Mouse (Mus musculus) intestine, embryonic 15.5 days (tissue): ENCODE data around the gene Dynll2. TPM values are rescaled to one million over a fixed set of nuclear protein-coding genes. Genes with fewer than 3 reads are reported as not detected.
A peak's percentile ranks its signal among the peaks of the same experiment; 100 is the strongest.

Experiments
- ATAC-seq: fragments of 200-750 bp; cut with Nextera tagmentation; 2 replicates; pipeline ENCODE4 v1.8.0; 2017; ENCODE audit warnings: moderate TSS enrichment, moderate library complexity
- H3K27ac ChIP-seq: fragments of 300-500 bp; sonication (generic); 2 replicates; pipeline ENCODE4 v1.5.1; 2015; ENCODE audit warnings: mild to moderate bottlenecking, inconsistent platforms
- H3K27me3 ChIP-seq: fragments of 300-500 bp; sonication (generic); replicated peaks from 2 replicates; pipeline ENCODE4 v1.6.1; 2015; ENCODE audit warnings: inconsistent platforms
- H3K36me3 ChIP-seq: fragments of 300-500 bp; sonication (generic); 2 replicates; pipeline ENCODE4 v1.6.1; 2015; ENCODE audit warnings: inconsistent platforms
- H3K4me1 ChIP-seq: fragments of 300-500 bp; sonication (generic); replicated peaks from 2 replicates; pipeline ENCODE4 v1.6.1; 2015; ENCODE audit warnings: inconsistent platforms
- H3K4me2 ChIP-seq: fragments of 300-500 bp; sonication (generic); replicated peaks from 2 replicates; pipeline ENCODE4 v1.6.1; 2015; ENCODE audit warnings: mild to moderate bottlenecking, inconsistent platforms
- H3K4me3 ChIP-seq: fragments of 300-500 bp; sonication (generic); replicated peaks from 2 replicates; pipeline ENCODE4 v1.5.1; 2015; ENCODE audit warnings: inconsistent platforms
- H3K9ac ChIP-seq: fragments of 300-500 bp; sonication (generic); 2 replicates; pipeline ENCODE4 v1.6.1; 2015; ENCODE audit warnings: inconsistent platforms
- H3K9me3 ChIP-seq: fragments of 300-500 bp; sonication (generic); 2 replicates; pipeline ENCODE4 v1.6.1; 2016; ENCODE audit warnings: inconsistent platforms
- WGBS: fragments of 180-500 bp; shearing (Covaris S2); methylation state at CpG from one replicate; pipeline ENCODE4 v1.1.7; 2015; 5-methylcytosine and 5-hydroxymethylcytosine counted together
- polyA plus RNA-seq: library from polyadenylated mRNA; unstranded; fragments of >200 nt; fragmentation: Nextera tagmentation; extraction: Ambion mirVana; gene quantifications from 2 replicates; pipeline ENCODE4 v1.2.1, GENCODE M21; 2015

Gene Dynll2
- polyA plus RNA-seq, 1 experiment from 2014 or later, result 27.7 TPM

DNA sequence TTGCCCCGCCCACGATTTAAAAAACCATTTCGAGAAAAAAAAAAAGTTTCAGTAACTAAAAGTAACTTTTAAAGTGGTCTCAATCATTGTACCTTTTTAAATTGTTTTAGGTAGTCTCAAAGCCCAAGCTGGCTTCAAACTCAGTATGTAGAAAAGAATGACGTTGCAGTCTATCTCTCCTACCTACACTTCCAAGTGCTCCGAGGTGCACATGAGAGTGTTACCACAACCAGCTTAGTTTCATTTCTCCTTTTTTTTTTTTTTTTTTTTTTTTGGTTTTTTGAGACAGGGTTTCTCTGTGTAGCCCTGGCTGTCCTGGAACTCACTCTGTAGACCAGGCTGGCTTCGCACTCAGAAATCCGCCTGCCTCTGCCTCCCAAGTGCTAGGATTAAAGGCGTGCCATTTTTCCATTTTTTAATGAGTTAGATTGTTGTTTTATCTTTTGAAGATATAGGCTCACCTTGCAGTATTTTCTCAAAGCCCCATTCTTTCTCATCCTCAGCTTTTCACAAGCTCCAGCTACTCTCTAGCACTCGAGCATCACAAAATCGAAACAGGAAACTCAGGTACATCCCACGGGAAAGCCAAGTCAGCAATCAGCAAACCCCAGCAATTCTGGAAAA is 25.4 kb upstream of the Dynll2 start:
- Histone ChIP-seq H3K4me2 (no peak overlapping the region), H3K36me3 (no peaks in the 10 kb centered on the region), H3K9me3 (no peaks in the 10 kb centered on the region), H3K4me3 (no peak overlapping the region), H3K27me3 (no peaks in the 10 kb centered on the region), H3K27ac (no peak overlapping the region), H3K4me1 (peaks cover 9% of the 10 kb centered on the region), H3K9ac (no peak overlapping the region)
- 89% methylated on average over 11 of the region's 11 CpGs for WGBS
- ATAC-seq, result no peak

DNA sequence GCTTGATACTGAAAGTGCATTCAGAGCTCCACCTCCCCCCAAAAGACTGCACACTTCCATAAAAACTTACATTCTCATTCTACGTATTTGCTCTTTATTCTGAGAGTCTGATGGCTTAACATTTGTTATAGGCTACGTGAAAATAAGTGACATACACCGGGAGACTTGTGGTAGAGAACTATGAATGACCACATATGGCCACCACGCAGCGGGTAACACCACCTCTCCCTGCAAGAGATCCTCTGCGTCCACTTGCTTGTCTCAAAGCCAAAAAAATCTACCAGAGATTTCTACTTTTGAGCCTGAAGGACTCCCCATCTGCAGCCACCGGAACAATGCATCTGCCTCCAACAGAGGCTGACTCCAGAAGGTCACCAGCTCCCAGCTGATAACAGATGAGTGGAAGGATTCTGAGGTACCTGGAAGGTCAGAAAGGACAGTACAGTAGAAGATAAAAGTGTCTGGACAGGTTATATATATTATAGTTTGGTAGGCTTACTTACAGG is 24.6 kb upstream of the Dynll2 start:
- no peak for ATAC-seq
- peaks cover 9% of the 10 kb centered on the region for H3K4me1 ChIP-seq
- no peak overlapping the region for H3K4me3 ChIP-seq
- 82% methylated on average over 7 of the region's 7 CpGs for WGBS
- no peak overlapping the region for H3K4me2 ChIP-seq
- H3K9ac ChIP-seq, result no peak overlapping the region
- no peak overlapping the region for H3K27ac ChIP-seq
- no peaks in the 10 kb centered on the region for H3K27me3 ChIP-seq
- no peaks in the 10 kb centered on the region for H3K9me3 ChIP-seq
- no peaks in the 10 kb centered on the region for H3K36me3 ChIP-seq

DNA sequence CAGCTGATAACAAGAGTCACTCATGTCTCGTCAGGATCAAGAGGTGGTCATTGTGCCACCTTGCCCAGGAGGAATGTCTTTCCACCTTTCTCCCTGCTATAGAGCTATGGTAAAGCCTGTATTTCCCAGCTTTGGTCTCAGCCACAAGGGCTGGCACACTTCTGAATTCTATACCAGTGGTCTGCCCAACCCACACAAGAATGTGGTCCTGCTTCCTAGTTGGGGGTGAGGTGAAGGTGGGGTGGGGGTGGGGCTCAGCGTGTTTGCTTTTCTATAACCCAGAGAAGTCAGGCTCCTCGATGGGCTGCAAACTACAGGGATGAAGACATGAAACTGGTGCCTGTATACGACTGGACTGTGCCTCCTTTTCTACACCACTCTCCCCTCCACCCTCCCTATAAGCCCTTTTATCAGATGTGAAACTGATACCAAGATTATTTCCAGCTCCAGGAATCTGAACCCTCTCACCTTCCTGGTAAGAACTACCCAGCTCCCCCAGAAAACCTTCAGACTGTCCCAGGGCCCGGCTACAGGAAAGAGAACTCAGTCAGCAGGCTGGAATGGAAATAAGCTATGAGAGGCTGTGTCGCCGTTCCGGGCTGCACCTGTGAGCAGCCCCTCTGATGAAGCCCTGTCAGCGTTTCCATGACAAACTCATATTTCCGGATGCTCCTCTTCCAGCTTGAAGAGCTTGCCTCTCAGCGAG is 24.0 kb upstream of the Dynll2 start:
- Histone ChIP-seq H3K4me3 (no peak overlapping the region), H3K9ac (no peak overlapping the region), H3K4me1 (peaks cover 9% of the 10 kb centered on the region), H3K36me3 (no peaks in the 10 kb centered on the region), H3K27me3 (no peaks in the 10 kb centered on the region), H3K4me2 (no peak overlapping the region), H3K9me3 (no peaks in the 10 kb centered on the region), H3K27ac (no peak overlapping the region)
- peak; percentile 39; the same call in 1 of the 2 replicates for ATAC-seq
- WGBS, result 60% methylated on average over 11 of the region's 11 CpGs

GRCm38 (mm10) chr11:88009542-88010190 is 22.3 kb upstream of the Dynll2 start:
- H3K36me3 ChIP-seq, result no peaks in the 10 kb centered on the region
- 22% methylated on average over 16 of the region's 16 CpGs for WGBS
- H3K9me3 ChIP-seq, result no peaks in the 10 kb centered on the region
- H3K27me3 ChIP-seq, result no peaks in the 10 kb centered on the region
- no peak overlapping the region for H3K27ac ChIP-seq
- H3K9ac ChIP-seq, result no peak overlapping the region
- peak overlapping the region; percentile 33 for H3K4me2 ChIP-seq
- peak; percentile 39; the same call in 1 of the 2 replicates for ATAC-seq
- no peak overlapping the region for H3K4me3 ChIP-seq
- peaks cover 9% of the 10 kb centered on the region for H3K4me1 ChIP-seq

GRCm38 (mm10) chr11:88008641-88009040 is 21.3 kb upstream of the Dynll2 start:
- ATAC-seq, result no peak
- Histone ChIP-seq H3K4me1 (peaks cover 9% of the 10 kb centered on the region), H3K27ac (no peak overlapping the region), H3K27me3 (no peaks in the 10 kb centered on the region), H3K4me3 (no peak overlapping the region), H3K9ac (no peak overlapping the region), H3K9me3 (no peaks in the 10 kb centered on the region), H3K36me3 (no peaks in the 10 kb centered on the region), H3K4me2 (no peak overlapping the region)
- 58% methylated on average over 1 of the region's 1 CpGs for WGBS

DNA sequence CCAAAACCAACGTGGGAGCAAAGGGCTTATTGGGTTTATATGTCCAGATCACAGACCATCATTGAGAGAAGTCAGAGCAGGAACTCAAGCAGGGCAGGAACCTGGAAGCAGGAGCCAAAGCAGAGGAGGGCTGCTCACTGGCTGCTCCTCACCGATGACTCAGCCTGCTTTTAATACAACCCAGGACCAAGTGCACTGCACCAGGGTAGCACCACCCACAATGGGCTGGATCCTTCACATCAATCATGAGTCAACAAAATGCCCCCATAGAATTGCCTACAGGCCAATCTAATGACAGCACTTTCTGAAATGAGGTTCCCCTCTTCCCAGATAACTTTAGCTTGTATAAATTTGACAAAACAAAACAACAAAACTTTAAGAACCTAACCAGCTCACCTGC is 16.8 kb upstream of the Dynll2 start:
- Histone ChIP-seq H3K4me2 (no peak overlapping the region), H3K27ac (no peak overlapping the region), H3K36me3 (no peaks in the 10 kb centered on the region), H3K4me1 (no peaks in the 10 kb centered on the region), H3K27me3 (no peaks in the 10 kb centered on the region), H3K9me3 (no peaks in the 10 kb centered on the region), H3K4me3 (no peak overlapping the region), H3K9ac (no peak overlapping the region)
- no peak for ATAC-seq
- 55% methylated on average over 2 of the region's 2 CpGs for WGBS

DNA sequence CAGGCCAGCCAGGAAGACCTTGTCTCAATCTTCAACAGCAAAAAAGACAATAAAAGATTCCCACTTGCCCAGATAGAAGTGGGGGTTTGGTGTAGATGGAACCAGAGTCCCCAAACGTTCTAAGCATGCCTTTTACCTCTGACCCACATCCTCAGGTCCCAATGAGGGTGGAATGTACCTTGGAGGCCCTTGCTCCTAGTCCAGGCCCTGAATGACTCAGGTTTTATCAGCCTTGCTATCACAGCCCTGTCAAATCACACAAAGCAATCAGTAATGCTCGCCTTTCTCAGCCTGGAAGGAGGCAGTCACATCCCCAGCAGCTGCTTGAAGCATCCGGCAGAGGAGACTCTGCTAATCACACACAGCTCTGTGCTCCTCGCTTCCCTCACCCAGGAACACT is 15.4 kb upstream of the Dynll2 start:
- Histone ChIP-seq H3K9me3 (no peaks in the 10 kb centered on the region), H3K27ac (no peak overlapping the region), H3K4me2 (no peak overlapping the region), H3K27me3 (no peaks in the 10 kb centered on the region), H3K9ac (no peak overlapping the region), H3K4me3 (no peak overlapping the region), H3K4me1 (no peaks in the 10 kb centered on the region), H3K36me3 (no peaks in the 10 kb centered on the region)
- 49% methylated on average over 4 of the region's 4 CpGs for WGBS
- ATAC-seq, result no peak

DNA sequence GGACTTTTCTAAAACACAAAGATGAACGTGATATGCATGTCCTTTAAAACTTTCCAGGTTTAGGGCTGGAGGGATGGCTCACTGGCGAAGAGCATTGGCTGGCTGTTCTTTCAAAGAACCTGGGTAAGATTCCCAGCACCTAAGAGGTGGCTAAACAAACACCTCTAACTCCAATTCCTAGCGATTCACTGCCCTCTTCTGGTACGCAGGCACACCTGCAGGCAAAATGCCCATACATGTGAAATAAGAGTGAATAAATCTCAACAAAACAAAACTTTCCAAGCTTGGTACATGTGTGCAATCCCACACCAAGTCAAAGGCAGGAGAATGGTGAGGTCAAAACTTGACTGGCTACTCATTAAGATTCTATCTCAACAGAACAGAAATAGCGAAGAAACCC is 12.4 kb upstream of the Dynll2 start:
- ATAC-seq, result no peak
- no peaks in the 10 kb centered on the region for H3K27me3 ChIP-seq
- no peak overlapping the region for H3K4me3 ChIP-seq
- H3K27ac ChIP-seq, result no peak overlapping the region
- H3K4me1 ChIP-seq, result no peaks in the 10 kb centered on the region
- H3K4me2 ChIP-seq, result no peak overlapping the region
- H3K36me3 ChIP-seq, result no peaks in the 10 kb centered on the region
- WGBS, result 89% methylated on average over 5 of the region's 5 CpGs
- no peak overlapping the region for H3K9ac ChIP-seq
- no peaks in the 10 kb centered on the region for H3K9me3 ChIP-seq

GRCm38 (mm10) chr11:87991806-87992205 is 4.5 kb upstream of the Dynll2 start:
- ATAC-seq, result no peak
- H3K27me3 ChIP-seq, result no peaks in the 10 kb centered on the region
- no peak overlapping the region for H3K4me2 ChIP-seq
- WGBS, result 21% methylated on average over 4 of the region's 4 CpGs
- no peak overlapping the region for H3K9ac ChIP-seq
- H3K9me3 ChIP-seq, result no peaks in the 10 kb centered on the region
- 0 out of 2 replicates have a peak, but pooled peaks cover 3% of the 10 kb centered on the region for H3K4me1 ChIP-seq
- H3K36me3 ChIP-seq, result no peaks in the 10 kb centered on the region
- H3K27ac ChIP-seq, result no peak overlapping the region
- H3K4me3 ChIP-seq, result no peak overlapping the region

DNA sequence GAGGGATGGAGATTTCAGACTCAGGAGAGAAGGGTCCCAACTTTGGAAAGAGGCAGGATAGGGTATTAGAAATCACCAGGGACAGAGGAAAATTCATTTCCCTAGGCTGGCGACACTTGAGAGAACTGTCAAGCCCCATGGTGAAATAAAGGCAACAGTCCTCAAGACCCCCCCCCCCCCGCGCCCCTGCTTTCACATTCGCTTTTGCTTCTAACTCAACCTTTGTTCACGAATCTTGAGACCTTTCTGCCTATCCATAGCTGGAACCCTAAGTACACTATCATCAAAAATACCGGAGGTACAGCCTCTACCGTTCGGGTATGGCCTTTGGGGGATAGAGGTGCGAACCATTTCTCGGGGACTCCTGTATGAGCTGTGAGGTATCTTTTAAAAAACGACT is 528 bp upstream of the Dynll2 start:
- peaks cover 19% of the 10 kb centered on the region for H3K4me1 ChIP-seq
- no peak for ATAC-seq
- 71% methylated on average over 11 of the region's 11 CpGs for WGBS
- no peaks in the 10 kb centered on the region for H3K27me3 ChIP-seq
- no peaks in the 10 kb centered on the region for H3K9me3 ChIP-seq
- peak overlapping the region; percentile 100 for H3K4me3 ChIP-seq
- peak overlapping the region; percentile 79 for H3K27ac ChIP-seq
- H3K36me3 ChIP-seq, result peaks cover 11% of the 10 kb centered on the region; the same call in 1 of the 2 replicates
- peak overlapping the region; percentile 67 for H3K4me2 ChIP-seq
- peak overlapping the region; percentile 50 for H3K9ac ChIP-seq

GRCm38 (mm10) chr11:87986141-87986741 is 1.1 kb downstream of the Dynll2 start:
- peak; percentile 81 for ATAC-seq
- peak overlapping the region; percentile 100 for H3K4me3 ChIP-seq
- peaks cover 19% of the 10 kb centered on the region for H3K4me1 ChIP-seq
- H3K9ac ChIP-seq, result peak overlapping the region; percentile 97
- H3K27me3 ChIP-seq, result no peaks in the 10 kb centered on the region
- peak overlapping the region; percentile 67 for H3K4me2 ChIP-seq
- H3K27ac ChIP-seq, result peak overlapping the region; percentile 95
- 3% methylated on average over 13 of the region's 13 CpGs for WGBS
- H3K36me3 ChIP-seq, result peaks cover 18% of the 10 kb centered on the region
- H3K9me3 ChIP-seq, result no peaks in the 10 kb centered on the region

DNA sequence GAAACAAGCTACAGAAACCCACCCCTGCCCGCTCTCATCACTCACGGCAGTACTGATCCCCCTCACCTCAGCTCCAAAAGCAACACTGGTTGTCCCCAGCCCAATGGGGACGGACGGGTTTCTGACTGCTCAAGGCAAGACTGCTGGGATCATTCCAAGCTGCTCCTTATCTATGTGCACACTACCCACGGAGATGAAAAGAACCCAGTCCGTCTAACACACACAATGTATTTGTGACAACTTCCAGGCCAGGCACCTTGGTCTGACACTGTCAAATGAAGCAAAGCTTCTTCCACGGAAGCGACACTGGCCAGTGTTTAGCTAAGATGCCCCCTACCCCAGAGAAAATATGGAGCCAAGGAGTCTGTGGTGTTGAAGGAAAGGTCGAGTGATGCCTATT is 1.7 kb downstream of the Dynll2 start:
- WGBS, result 28% methylated on average over 9 of the region's 9 CpGs
- Histone ChIP-seq H3K9me3 (no peaks in the 10 kb centered on the region), H3K9ac (peak overlapping the region; percentile 33), H3K4me2 (peak overlapping the region; percentile 67), H3K4me1 (peaks cover 19% of the 10 kb centered on the region), H3K27ac (no peak overlapping the region), H3K36me3 (peaks cover 24% of the 10 kb centered on the region), H3K27me3 (no peaks in the 10 kb centered on the region), H3K4me3 (peak overlapping the region; percentile 100)
- ATAC-seq, result no peak
